Mouse (Mus musculus): ENCODE measurements at regions not wholly inside any gene's neighbourhood (a gene's known extent, or its start where the extent isn't known, plus 50 kb on each side); places are given as distances from the start of the nearest gene placed in this dataset.

DNA sequence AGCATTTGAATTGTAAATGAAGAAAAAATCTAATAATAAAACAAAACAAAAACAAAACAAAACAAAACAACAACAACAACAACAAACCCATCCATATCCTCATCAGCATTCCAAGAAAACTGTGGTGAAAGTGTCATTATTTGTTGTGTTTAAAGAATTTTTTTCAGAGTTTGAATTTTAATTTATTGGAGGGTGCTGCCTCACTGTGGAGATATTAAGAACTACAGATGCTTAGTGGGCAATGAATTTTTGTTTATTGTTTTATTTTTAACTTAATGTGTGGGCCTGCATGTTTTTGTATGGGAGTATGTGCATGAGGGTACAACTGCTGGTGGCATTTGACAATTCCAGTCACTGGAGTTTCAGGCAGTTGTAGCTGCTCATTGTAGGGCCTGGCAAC, 147.6 kb upstream of the Manea start:
- Histone ChIP-seq H3K9me3 (ENCODE audit: control insufficient read depth, low read length) (no peaks in the 10 kb centered on the region), H3K27ac (ENCODE audit: low read depth, low read length) (no peak overlapping the region), H3K4me1 (ENCODE audit: control insufficient read depth, insufficient read depth, low read length) (no peaks in the 10 kb centered on the region), H3K4me3 (ENCODE audit: low read depth, low read length) (no peak overlapping the region), H3K9ac (ENCODE audit: low read length) (no peak overlapping the region), H3K4me2 (no peak overlapping the region), H3K36me3 (ENCODE audit: control insufficient read depth, insufficient read depth, low read length) (no peaks in the 10 kb centered on the region), H3K27me3 (ENCODE audit: control insufficient read depth, insufficient read depth, low read length) (no peaks in the 10 kb centered on the region)
- ATAC-seq (ENCODE audit: low FRiP score) (no peak), DNase-seq (ENCODE audit: low spot score, missing footprints) (peak; percentile 85)

DNA sequence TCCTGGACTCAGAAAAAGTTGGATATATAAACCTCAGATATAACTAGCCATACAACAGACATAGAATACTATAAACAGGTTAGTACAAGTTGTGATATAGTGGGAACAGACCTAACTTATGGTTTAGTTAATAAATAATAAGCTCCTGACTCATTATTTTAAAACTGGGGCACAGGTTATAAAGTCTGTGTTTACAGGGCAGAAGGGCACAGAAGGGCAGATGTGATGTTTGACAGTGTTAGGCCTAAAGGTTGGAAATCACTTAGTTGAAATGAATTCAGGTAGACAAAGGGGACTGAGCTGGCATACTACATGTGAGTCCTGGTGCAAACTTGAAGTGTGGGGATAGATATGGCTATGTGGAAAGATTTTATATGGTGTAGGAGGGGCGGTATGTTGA, 128.2 kb upstream of the Manea start:
- Histone ChIP-seq H3K9me3 (ENCODE audit: control insufficient read depth, low read length) (no peaks in the 10 kb centered on the region), H3K27ac (ENCODE audit: low read depth, low read length) (no peak overlapping the region), H3K9ac (ENCODE audit: low read length) (no peak overlapping the region), H3K36me3 (ENCODE audit: control insufficient read depth, insufficient read depth, low read length) (no peaks in the 10 kb centered on the region), H3K27me3 (ENCODE audit: control insufficient read depth, insufficient read depth, low read length) (no peaks in the 10 kb centered on the region), H3K4me3 (ENCODE audit: low read depth, low read length) (no peak overlapping the region), H3K4me2 (no peak overlapping the region), H3K4me1 (ENCODE audit: control insufficient read depth, insufficient read depth, low read length) (no peaks in the 10 kb centered on the region)
- DNase-seq (ENCODE audit: low spot score, missing footprints) (no peak), ATAC-seq (ENCODE audit: low FRiP score) (no peak)
- WGBS = 93% methylated on average over 1 of the region's 1 CpGs

DNA sequence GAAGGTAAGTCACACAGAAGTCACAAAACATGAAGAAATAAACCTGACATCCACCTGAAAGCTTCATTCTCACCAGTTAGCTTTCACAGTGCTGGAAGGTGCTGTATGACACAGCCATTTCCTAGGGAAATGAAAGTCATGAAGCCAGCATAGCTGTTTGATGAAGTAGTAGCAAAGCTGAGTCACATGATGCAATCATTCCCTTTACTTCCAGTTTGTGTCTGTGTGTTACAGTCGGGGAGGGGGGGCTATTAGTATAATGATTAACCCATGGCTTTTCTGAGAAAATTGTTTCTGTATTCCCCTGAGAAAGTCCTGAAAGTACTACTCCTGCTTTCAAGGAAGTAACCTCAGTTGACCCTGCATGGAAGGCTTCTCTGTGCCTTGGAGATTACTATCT, 94.8 kb upstream of the Manea start:
- H3K27ac ChIP-seq (ENCODE audit: low read depth, low read length) = no peak overlapping the region
- no peaks in the 10 kb centered on the region for H3K4me1 ChIP-seq (ENCODE audit: control insufficient read depth, insufficient read depth, low read length)
- 79% methylated on average over 1 of the region's 1 CpGs for WGBS
- no peak overlapping the region for H3K9ac ChIP-seq (ENCODE audit: low read length)
- DNase-seq (ENCODE audit: low spot score, missing footprints) (no peak), ATAC-seq (ENCODE audit: low FRiP score) (no peak)
- no peak overlapping the region for H3K4me2 ChIP-seq
- no peaks in the 10 kb centered on the region for H3K36me3 ChIP-seq (ENCODE audit: control insufficient read depth, insufficient read depth, low read length)
- no peak overlapping the region for H3K4me3 ChIP-seq (ENCODE audit: low read depth, low read length)
- H3K9me3 ChIP-seq (ENCODE audit: control insufficient read depth, low read length) = no peaks in the 10 kb centered on the region
- no peaks in the 10 kb centered on the region for H3K27me3 ChIP-seq (ENCODE audit: control insufficient read depth, insufficient read depth, low read length)

DNA sequence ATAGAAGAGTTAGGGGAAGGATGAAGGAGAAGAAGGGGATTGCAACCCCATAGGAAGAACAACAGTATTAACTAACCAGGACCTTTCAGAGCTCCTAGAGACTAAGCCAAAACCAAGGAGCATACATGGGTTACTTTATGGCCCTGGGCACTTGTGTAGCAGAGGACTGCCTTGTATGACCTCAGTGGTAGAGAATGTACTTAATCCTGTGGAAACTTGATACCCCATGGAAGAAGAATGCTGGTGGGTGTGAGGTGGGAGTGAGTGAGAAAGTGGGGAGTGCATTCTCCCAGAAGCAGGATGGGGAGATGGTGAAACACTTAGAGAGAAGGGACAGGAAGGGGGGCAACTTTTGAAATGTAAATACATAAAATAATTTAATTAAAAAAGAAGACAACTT, 75.4 kb upstream of the Manea start:
- H3K4me3 ChIP-seq (ENCODE audit: low read depth, low read length) = no peak overlapping the region
- no peaks in the 10 kb centered on the region for H3K9me3 ChIP-seq (ENCODE audit: control insufficient read depth, low read length)
- no peaks in the 10 kb centered on the region for H3K36me3 ChIP-seq (ENCODE audit: control insufficient read depth, insufficient read depth, low read length)
- no peak for DNase-seq (ENCODE audit: low spot score, missing footprints)
- ATAC-seq (ENCODE audit: low FRiP score) = no peak
- H3K27me3 ChIP-seq (ENCODE audit: control insufficient read depth, insufficient read depth, low read length) = no peaks in the 10 kb centered on the region
- H3K4me2 ChIP-seq = no peak overlapping the region
- H3K27ac ChIP-seq (ENCODE audit: low read depth, low read length) = no peak overlapping the region
- no peaks in the 10 kb centered on the region for H3K4me1 ChIP-seq (ENCODE audit: control insufficient read depth, insufficient read depth, low read length)
- no peak overlapping the region for H3K9ac ChIP-seq (ENCODE audit: low read length)

DNA sequence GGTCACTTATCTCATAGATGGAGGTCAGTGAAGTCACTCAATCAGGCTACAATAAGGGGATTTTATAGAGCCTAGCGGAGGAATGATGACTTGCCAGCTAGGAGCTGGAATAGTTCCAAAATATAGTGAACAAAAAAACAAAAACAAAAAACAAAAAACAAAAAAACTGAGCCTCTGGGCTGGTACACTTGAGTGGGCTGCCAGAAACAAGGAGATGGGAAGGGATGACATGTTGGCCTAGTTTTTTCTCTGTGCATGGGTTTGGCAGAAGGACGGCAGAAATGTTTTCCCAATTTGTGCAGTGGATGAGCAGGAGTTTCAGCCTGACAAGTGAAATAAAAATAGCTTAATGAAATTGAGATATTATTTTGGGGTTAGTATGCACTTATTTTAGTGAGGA, 57.6 kb upstream of the Manea start:
- no peak for ATAC-seq (ENCODE audit: low FRiP score)
- Histone ChIP-seq H3K4me2 (no peak overlapping the region), H3K4me3 (ENCODE audit: low read depth, low read length) (no peak overlapping the region), H3K36me3 (ENCODE audit: control insufficient read depth, insufficient read depth, low read length) (no peaks in the 10 kb centered on the region), H3K9ac (ENCODE audit: low read length) (no peak overlapping the region), H3K27me3 (ENCODE audit: control insufficient read depth, insufficient read depth, low read length) (no peaks in the 10 kb centered on the region), H3K27ac (ENCODE audit: low read depth, low read length) (no peak overlapping the region), H3K4me1 (ENCODE audit: control insufficient read depth, insufficient read depth, low read length) (no peaks in the 10 kb centered on the region), H3K9me3 (ENCODE audit: control insufficient read depth, low read length) (no peaks in the 10 kb centered on the region)
- DNase-seq (ENCODE audit: low spot score, missing footprints) = no peak
- 91% methylated on average over 2 of the region's 2 CpGs for WGBS

DNA sequence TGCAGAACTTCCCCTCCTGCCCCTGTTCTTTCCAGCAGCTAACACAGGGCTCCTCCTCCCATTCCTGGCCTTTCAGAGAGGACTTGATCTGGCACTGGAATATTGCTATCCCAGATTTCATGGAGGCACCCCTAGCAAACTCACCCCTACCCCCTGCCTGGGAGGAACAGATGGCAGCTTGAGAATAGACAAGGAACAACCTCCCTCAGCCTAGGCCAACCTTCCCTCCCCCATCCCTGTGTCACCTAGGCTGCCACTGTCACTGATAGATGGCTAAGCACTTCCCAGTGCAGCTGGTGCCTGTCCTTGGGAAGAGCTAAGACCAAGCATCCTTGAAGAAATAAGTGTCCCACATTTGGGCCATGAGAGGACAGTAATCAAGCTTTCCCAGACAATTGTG, 55.5 kb upstream of the Manea start:
- Histone ChIP-seq H3K9ac (ENCODE audit: low read length) (no peak overlapping the region), H3K4me3 (ENCODE audit: low read depth, low read length) (no peak overlapping the region), H3K27ac (ENCODE audit: low read depth, low read length) (no peak overlapping the region), H3K27me3 (ENCODE audit: control insufficient read depth, insufficient read depth, low read length) (no peaks in the 10 kb centered on the region), H3K4me2 (no peak overlapping the region), H3K9me3 (ENCODE audit: control insufficient read depth, low read length) (no peaks in the 10 kb centered on the region), H3K36me3 (ENCODE audit: control insufficient read depth, insufficient read depth, low read length) (no peaks in the 10 kb centered on the region), H3K4me1 (ENCODE audit: control insufficient read depth, insufficient read depth, low read length) (no peaks in the 10 kb centered on the region)
- 0 out of 2 replicates have a peak, but pooled peaks have one; percentile 38 for ATAC-seq (ENCODE audit: low FRiP score)
- no peak for DNase-seq (ENCODE audit: low spot score, missing footprints)
